Mouse (Mus musculus): ENCODE data around the gene Gngt1.

DNA sequence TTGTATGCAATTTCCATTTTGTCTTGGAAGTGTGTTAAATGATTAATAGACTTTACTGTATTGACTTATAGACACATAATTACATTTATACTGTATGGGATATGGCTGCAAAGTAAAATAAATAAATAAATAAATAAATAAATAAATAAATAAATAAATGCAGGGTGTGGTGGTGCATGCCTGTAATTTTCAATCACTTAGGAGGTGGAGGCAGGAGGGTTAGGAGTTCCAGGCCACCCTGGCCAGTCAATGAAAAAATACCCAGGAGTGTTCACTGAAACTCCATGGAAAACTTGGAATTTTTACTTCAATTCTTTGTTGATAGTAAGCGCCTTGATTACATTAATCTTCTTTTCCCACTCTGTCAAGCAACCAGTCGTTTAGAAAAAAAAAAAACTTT lies 11.2 kb downstream of the Gngt1 start:
- TF ChIP-seq GATA1 (IDR thresholded peaks at IDR 0.05; ENCODE audit: borderline replicate concordance, low read length) (no peak), FLI1 (IDR thresholded peaks at IDR 0.05; ENCODE audit: low read length) (no peak)
